Mouse (Mus musculus) lung, embryonic 16.5 days (tissue): ENCODE results near the gene Nptxr. TPM values are rescaled to one million over a fixed set of nuclear protein-coding genes. Genes with fewer than 3 reads are reported as not detected.

ENCODE experiments used
- ATAC-seq: fragments of 200-750 bp; cut with Nextera tagmentation; 2 replicates; pipeline ENCODE4 v1.8.0; 2017; ENCODE audit warnings: low read depth, mild to moderate bottlenecking, moderate library complexity
- H3K27ac ChIP-seq: fragments of 300-500 bp; sonication (generic); 2 replicates; pipeline ENCODE4 v1.5.1; 2014; ENCODE audit warnings: mild to moderate bottlenecking, control low read depth, low read length
- H3K27me3 ChIP-seq: fragments of 300-500 bp; sonication (generic); 2 replicates; pipeline ENCODE4 v1.6.1; 2014; ENCODE audit warnings: low read depth, low read length, mixed read lengths; ENCODE audit not compliant: control insufficient read depth, insufficient read depth
- H3K36me3 ChIP-seq: fragments of 300-500 bp; sonication (generic); 2 replicates; pipeline ENCODE4 v1.6.1; 2014; ENCODE audit warnings: low read length; ENCODE audit not compliant: control insufficient read depth, insufficient read depth
- H3K4me1 ChIP-seq: fragments of 300-500 bp; sonication (generic); replicated peaks from 2 replicates; pipeline ENCODE4 v1.6.1; 2014; ENCODE audit warnings: low read length, mixed read lengths; ENCODE audit not compliant: control insufficient read depth, insufficient read depth
- H3K4me2 ChIP-seq: fragments of 300-500 bp; sonication (generic); 2 replicates; pipeline ENCODE4 v1.6.1; 2014; ENCODE audit warnings: low read depth, low read length, control low read depth
- H3K4me3 ChIP-seq: fragments of 300-500 bp; sonication (generic); 2 replicates; pipeline ENCODE4 v1.5.1; 2014; ENCODE audit warnings: mild to moderate bottlenecking, low read length, control low read depth
- H3K9ac ChIP-seq: fragments of 300-500 bp; sonication (generic); 2 replicates; pipeline ENCODE4 v1.6.1; 2014; ENCODE audit warnings: low read length, control low read depth
- H3K9me3 ChIP-seq: fragments of 300-500 bp; sonication (generic); 2 replicates; pipeline ENCODE4 v1.6.1; 2016; ENCODE audit warnings: low read length; ENCODE audit not compliant: control insufficient read depth
- WGBS: fragments of 180-500 bp; shearing (Covaris S2); extraction: QIAGEN DNeasy Blood & Tissue Kit; methylation state at CpG from one replicate; pipeline ENCODE4 v1.1.7; 2014; 5-methylcytosine and 5-hydroxymethylcytosine counted together
- polyA plus RNA-seq: library from polyadenylated mRNA; unstranded; fragments of >200 nt; fragmentation: Nextera tagmentation; extraction: Ambion mirVana; gene quantifications from 2 replicates; pipeline ENCODE4 v1.2.1, GENCODE M21; 2015

Gene Nptxr
- polyA plus RNA-seq, 1 experiment from 2014 or later, result 2.4 TPM

DNA sequence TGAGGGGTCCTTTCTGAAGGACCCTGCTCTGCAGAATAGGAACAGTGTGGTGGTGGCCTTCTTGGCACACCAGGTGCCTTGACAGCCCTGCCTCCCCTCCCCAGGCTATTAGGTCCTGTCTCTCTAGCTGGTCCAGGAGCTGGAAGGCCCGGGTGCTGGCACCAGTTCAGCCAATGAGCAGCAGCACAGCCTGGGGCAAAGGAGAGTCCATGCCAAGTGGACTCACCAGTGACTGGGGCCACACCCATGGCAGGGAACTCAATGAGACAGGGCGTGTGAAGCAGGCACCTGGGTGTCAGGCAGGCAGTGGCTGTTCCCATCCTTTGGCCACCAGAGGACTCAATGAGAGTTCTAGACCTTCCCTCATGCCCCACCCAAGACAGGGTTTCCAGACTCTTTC lies 39.2 kb downstream of the Nptxr start:
- no peak overlapping the region for H3K9ac ChIP-seq
- no peak overlapping the region for H3K4me2 ChIP-seq
- no peaks in the 10 kb centered on the region for H3K9me3 ChIP-seq
- H3K4me3 ChIP-seq, result no peak overlapping the region
- H3K36me3 ChIP-seq, result peaks cover 8% of the 10 kb centered on the region; the same call in 1 of the 2 replicates
- no peaks in the 10 kb centered on the region for H3K27me3 ChIP-seq
- H3K4me1 ChIP-seq, result peaks cover 13% of the 10 kb centered on the region
- no peak for ATAC-seq
- 65% methylated on average over 2 of the region's 2 CpGs for WGBS
- H3K27ac ChIP-seq, result no peak overlapping the region

DNA sequence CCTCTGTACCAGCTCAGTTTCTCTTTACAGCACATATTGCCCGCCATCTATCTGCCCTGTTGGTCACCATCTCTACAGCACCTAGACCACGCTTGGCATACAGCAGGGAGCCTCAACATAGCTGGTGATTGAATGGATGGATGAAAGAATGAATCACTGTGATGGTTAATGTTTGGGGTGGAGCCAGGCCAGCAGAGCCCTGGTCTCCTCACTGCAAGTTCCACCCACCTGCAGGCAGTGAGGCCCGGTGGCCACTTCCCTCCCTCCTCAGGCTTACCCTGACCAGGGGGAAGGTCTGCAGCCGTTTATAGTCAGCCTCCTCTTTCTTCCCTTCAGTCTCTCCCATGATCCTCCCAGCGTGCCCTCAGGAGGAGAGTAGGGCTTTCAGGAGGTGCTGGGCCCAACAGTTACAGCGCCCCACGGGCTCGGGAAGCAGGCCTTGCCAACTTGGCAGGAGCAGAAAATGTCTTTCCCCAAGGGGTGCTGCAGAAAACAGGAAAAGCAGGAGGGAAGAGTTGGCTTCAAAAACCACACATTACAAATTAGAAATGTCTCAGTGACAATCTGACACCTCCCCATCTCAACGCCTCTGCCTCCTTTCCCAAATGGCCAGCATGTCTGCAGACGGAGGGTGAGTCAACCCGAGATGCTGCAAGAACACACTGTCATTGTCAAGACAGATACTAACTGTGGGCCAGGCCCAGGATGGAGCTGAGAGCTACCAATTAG lies 39.9 kb downstream of the Nptxr start:
- WGBS, result 72% methylated on average over 11 of the region's 11 CpGs
- peaks cover 11% of the 10 kb centered on the region for H3K4me1 ChIP-seq

GRCm38 (mm10) chr15:79763601-79764246 lies 40.8 kb downstream of the Nptxr start:
- ATAC-seq, result no peak
- WGBS, result 77% methylated on average over 7 of the region's 7 CpGs

More for the DNA sequence above, 39.9 kb downstream of the Nptxr start:
- Histone ChIP-seq H3K4me3 (no peak overlapping the region), H3K9ac (no peak overlapping the region), H3K36me3 (peaks cover 8% of the 10 kb centered on the region; the same call in 1 of the 2 replicates), H3K27ac (no peak overlapping the region), H3K4me2 (no peak overlapping the region), H3K9me3 (no peaks in the 10 kb centered on the region), H3K27me3 (no peaks in the 10 kb centered on the region)
- ATAC-seq, result no peak

DNA sequence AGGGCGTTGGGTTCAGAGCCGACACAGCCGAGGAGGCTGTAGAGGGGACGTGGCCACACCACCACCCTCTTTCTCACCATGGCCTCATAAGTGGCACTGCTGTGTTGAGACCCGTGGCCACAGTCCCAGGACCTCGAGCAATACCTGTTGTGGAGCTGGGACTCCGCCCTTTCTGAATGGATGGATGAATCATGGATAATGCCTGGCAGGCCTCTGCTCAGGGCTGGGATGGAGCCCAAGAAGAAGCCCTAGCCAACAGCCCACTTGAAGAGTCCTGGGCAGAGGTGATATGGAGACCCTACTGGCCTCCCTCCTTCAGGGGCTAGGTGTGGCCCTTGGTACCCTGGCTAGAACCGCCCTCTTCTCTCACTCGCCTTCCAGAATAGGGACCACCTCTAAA lies 41.6 kb downstream of the Nptxr start:
- WGBS, result 88% methylated on average over 9 of the region's 9 CpGs
- Histone ChIP-seq H3K36me3 (peaks cover 8% of the 10 kb centered on the region; the same call in 1 of the 2 replicates), H3K27ac (no peak overlapping the region), H3K9ac (no peak overlapping the region), H3K4me2 (no peak overlapping the region), H3K4me3 (no peak overlapping the region), H3K9me3 (no peaks in the 10 kb centered on the region), H3K4me1 (peaks cover 6% of the 10 kb centered on the region), H3K27me3 (no peaks in the 10 kb centered on the region)
- no peak for ATAC-seq

More at GRCm38 (mm10) chr15:79763601-79764246, 40.8 kb downstream of the Nptxr start:
- Histone ChIP-seq H3K36me3 (peaks cover 8% of the 10 kb centered on the region; the same call in 1 of the 2 replicates), H3K4me3 (no peak overlapping the region), H3K9me3 (no peaks in the 10 kb centered on the region), H3K27me3 (no peaks in the 10 kb centered on the region), H3K9ac (no peak overlapping the region), H3K27ac (no peak overlapping the region), H3K4me2 (no peak overlapping the region), H3K4me1 (peaks cover 9% of the 10 kb centered on the region)

- H3K9ac ChIP-seq, result no peak overlapping the region
- H3K9me3 ChIP-seq, result no peaks in the 10 kb centered on the region
- no peak overlapping the region for H3K27ac ChIP-seq
- WGBS, result 86% methylated on average over 6 of the region's 6 CpGs
- H3K27me3 ChIP-seq, result no peaks in the 10 kb centered on the region
- H3K4me2 ChIP-seq, result no peak overlapping the region
- no peaks in the 10 kb centered on the region for H3K4me1 ChIP-seq
- no peak overlapping the region for H3K4me3 ChIP-seq
- peaks cover 8% of the 10 kb centered on the region; the same call in 1 of the 2 replicates for H3K36me3 ChIP-seq
- ATAC-seq, result no peak
These were observed 43.6 kb downstream of the Nptxr start for GRCm38 (mm10) chr15:79760956-79761355.

DNA sequence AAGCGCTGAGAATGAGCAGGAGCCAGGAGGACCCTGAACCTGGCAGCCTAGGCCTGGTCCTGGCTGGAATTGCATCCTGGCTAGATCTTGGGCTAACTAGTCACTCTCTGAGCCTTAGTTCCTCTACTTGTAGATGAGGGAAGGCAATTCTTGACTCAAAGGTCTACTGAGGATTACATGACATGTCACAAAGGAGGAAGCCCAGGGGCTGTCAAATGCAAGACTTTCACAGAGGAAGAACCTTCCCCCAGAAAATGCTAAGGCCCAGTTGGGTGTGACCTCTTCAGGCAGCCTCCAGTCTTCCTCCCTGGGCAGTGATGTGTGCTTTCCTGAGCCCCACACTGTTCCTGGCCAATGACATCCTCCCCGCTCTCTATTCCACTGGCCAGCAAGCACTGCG lies 47.4 kb downstream of the Nptxr start:
- Histone ChIP-seq H3K36me3 (0 out of 2 replicates have a peak, but pooled peaks cover 3% of the 10 kb centered on the region), H3K9ac (no peak overlapping the region), H3K4me2 (no peak overlapping the region), H3K27me3 (no peaks in the 10 kb centered on the region), H3K4me3 (no peak overlapping the region), H3K27ac (no peak overlapping the region), H3K9me3 (no peaks in the 10 kb centered on the region), H3K4me1 (no peaks in the 10 kb centered on the region)
- 91% methylated on average over 3 of the region's 3 CpGs for WGBS
- no peak for ATAC-seq

- no peaks in the 10 kb centered on the region for H3K4me1 ChIP-seq
- no peak overlapping the region for H3K4me3 ChIP-seq
- H3K9me3 ChIP-seq, result no peaks in the 10 kb centered on the region
- no peaks in the 10 kb centered on the region for H3K36me3 ChIP-seq
- no peak overlapping the region for H3K27ac ChIP-seq
- no peak overlapping the region for H3K4me2 ChIP-seq
- ATAC-seq, result peak; percentile 67
- H3K9ac ChIP-seq, result no peak overlapping the region
- 52% methylated on average over 8 of the region's 8 CpGs for WGBS
- H3K27me3 ChIP-seq, result no peaks in the 10 kb centered on the region
These were observed 48.5 kb downstream of the Nptxr start for GRCm38 (mm10) chr15:79755977-79756625.

- no peaks in the 10 kb centered on the region for H3K27me3 ChIP-seq
- H3K4me2 ChIP-seq, result no peak overlapping the region
- H3K9ac ChIP-seq, result no peak overlapping the region
- no peaks in the 10 kb centered on the region for H3K36me3 ChIP-seq
- 78% methylated on average over 4 of the region's 4 CpGs for WGBS
- no peak overlapping the region for H3K27ac ChIP-seq
- no peaks in the 10 kb centered on the region for H3K4me1 ChIP-seq
- ATAC-seq, result no peak
- H3K9me3 ChIP-seq, result no peaks in the 10 kb centered on the region
- no peak overlapping the region for H3K4me3 ChIP-seq
These were observed 49.4 kb downstream of the Nptxr start for GRCm38 (mm10) chr15:79755176-79755575.

GRCm38 (mm10) chr15:79753873-79754272 lies 50.7 kb downstream of the Nptxr start:
- no peaks in the 10 kb centered on the region for H3K27me3 ChIP-seq

More at GRCm38 (mm10) chr15:79753873-79754272, 50.7 kb downstream of the Nptxr start:
- H3K9me3 ChIP-seq, result no peaks in the 10 kb centered on the region
- H3K27ac ChIP-seq, result no peak overlapping the region
- ATAC-seq, result no peak
- H3K4me3 ChIP-seq, result no peak overlapping the region
- H3K4me1 ChIP-seq, result no peaks in the 10 kb centered on the region
- H3K36me3 ChIP-seq, result no peaks in the 10 kb centered on the region
- no peak overlapping the region for H3K9ac ChIP-seq
- 52% methylated on average over 4 of the region's 4 CpGs for WGBS
- no peak overlapping the region for H3K4me2 ChIP-seq
